In the genomic region with DNA sequence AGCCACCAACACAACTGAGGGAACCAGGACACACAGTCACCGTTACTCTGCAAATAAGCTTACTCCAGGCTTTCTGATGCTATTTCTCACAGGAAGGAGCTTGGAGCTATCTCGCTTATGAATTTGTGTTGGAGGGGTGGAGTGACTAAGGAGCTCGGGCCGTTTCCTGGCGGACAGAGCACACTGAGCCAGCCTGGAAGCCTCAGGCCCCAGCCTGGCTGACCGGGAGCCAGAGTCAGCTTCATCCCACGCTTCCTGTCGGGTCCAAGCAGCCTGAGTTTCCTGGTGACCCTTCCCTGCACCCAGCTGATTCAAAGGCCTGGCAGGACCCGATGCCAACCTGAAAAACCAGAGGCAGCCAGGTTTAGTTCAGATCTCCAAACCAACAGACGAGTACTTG, we compare ENCODE assay signal across 9 mouse cellular contexts. TPM values are rescaled to one million over a fixed set of nuclear protein-coding genes. Genes with fewer than 3 reads are reported as not detected.
DNase-seq lines count a peak whose midpoint lies in the region; ATAC-seq lines count a peak whose summit lies in the region.
"Had no signal": no experiment of that assay in that cellular context is flagged by ENCODE, and none has a peak within 500 bp of the region (broad histone marks: within the 10 kb centered on the region; RNA-seq: fewer than 3 reads in every experiment).

No protein-coding gene starts in this region.

- H3K9me3 ChIP-seq in liver, embryonic 13.5 days (replicated peaks): no peaks in the 10 kb centered on the region
- H3K9me3 ChIP-seq: limb, embryonic 12.5 days had no signal

- no peaks in the 10 kb centered on the region for H3K36me3 ChIP-seq in liver, embryonic 13.5 days
- H3K36me3 ChIP-seq: limb, embryonic 12.5 days had no signal

- H3K27me3 ChIP-seq in liver, embryonic 13.5 days: no peaks in the 10 kb centered on the region
- H3K27me3 ChIP-seq: limb, embryonic 12.5 days had no signal

- H3K4me2 ChIP-seq in liver, embryonic 13.5 days: no peak overlapping the region
- H3K4me2 ChIP-seq: limb, embryonic 12.5 days had no signal

- no peaks in the 10 kb centered on the region for H3K4me1 ChIP-seq in liver, embryonic 13.5 days (replicated peaks)
- H3K4me1 ChIP-seq: limb, embryonic 12.5 days had no signal

- no peak overlapping the region for H3K4me3 ChIP-seq in liver, embryonic 13.5 days (replicated peaks)
- H3K4me3 ChIP-seq: limb, embryonic 12.5 days had no signal

- peak; percentile 71 for DNase-seq in 3134 (ENCODE audit: extremely low read depth, insufficient read length, low spot score)
- peak; percentile 30 for DNase-seq in gastrocnemius, adult 18-20 months (ENCODE audit: low spot score)
- peak; percentile 74 to 82 for DNase-seq in heart, postnatal 10 days
- DNase-seq in liver, embryonic 13.5 days: no peak
- no peak for DNase-seq in cerebellum, postnatal 10 days
- no peak for DNase-seq in testis, postnatal 10 days (ENCODE audit: low spot score)
- no peak for DNase-seq in spleen, postnatal 10 days (ENCODE audit: low spot score in 2 of 2)
- no peak for DNase-seq in layer of hippocampus, adult 9-10 months (ENCODE audit: low spot score)

- 49% methylated on average over 10 of the region's 10 CpGs for WGBS in liver, embryonic 13.5 days (ENCODE audit: insufficient replicate concordance)

- H3K9ac ChIP-seq in liver, embryonic 13.5 days: no peak overlapping the region
- H3K9ac ChIP-seq: limb, embryonic 12.5 days had no signal

- ATAC-seq in liver, embryonic 13.5 days (ENCODE audit: low read depth): peak; percentile 29; the same call in 1 of the 2 replicates

- intact Hi-C loops in heart, postnatal 10 days (cut with DNase I): no loop called here

- no peak overlapping the region; the same call in 1 of the 2 replicates for H3K27ac ChIP-seq in liver, embryonic 13.5 days
- H3K27ac ChIP-seq: limb, embryonic 12.5 days had no signal

RNA-seq across cellular contexts. Expression of gene Kpna2, which starts 31.7 kb away (rescaled TPM):
- total RNA-seq in gastrocnemius, adult 18-20 months (2021): 10 to 100 TPM in 1 of 2 experiments, 1 to 10 TPM in 1; 9.4 to 10.3 TPM
- total RNA-seq in heart, postnatal 10 days (2021): 100 to 1,000 TPM; 104 to 112 TPM
- 325 and 361 TPM in 2 replicates for polyA plus RNA-seq in liver, embryonic 13.5 days (2015; fragmentation: Nextera tagmentation; extraction: Ambion mirVana)

RNA-seq across cellular contexts. Expression of gene Smurf2, which starts 47.1 kb away (rescaled TPM):
- 10 to 100 TPM; 24.5 to 29.5 TPM for total RNA-seq in gastrocnemius, adult 18-20 months (2021)
- 10 to 100 TPM; 38.8 to 46.9 TPM for total RNA-seq in heart, postnatal 10 days (2021)
- polyA plus RNA-seq in liver, embryonic 13.5 days (2015; fragmentation: Nextera tagmentation; extraction: Ambion mirVana): 2.5 and 3.0 TPM in 2 replicates

RNA-seq across cellular contexts. Expression of gene 1810010H24Rik, which starts 57.9 kb away (rescaled TPM):
- total RNA-seq in gastrocnemius, adult 18-20 months (2021): 1 to 10 TPM; 1.5 TPM
- total RNA-seq in heart, postnatal 10 days (2021): 1 to 10 TPM; 3.2 to 3.8 TPM
- polyA plus RNA-seq in liver, embryonic 13.5 days (2015; fragmentation: Nextera tagmentation; extraction: Ambion mirVana): 1.1 TPM in 2 replicates

Comparison
In these comparisons a context has a peak if more than half of its experiments do, and no peak if none do; other contexts are left out.
1. DNase-seq: peak in 3134 (single experiment), gastrocnemius, adult 18-20 months (single experiment) and heart, postnatal 10 days (2 of 2); none in liver, embryonic 13.5 days (single experiment), cerebellum, postnatal 10 days (0 of 2), testis, postnatal 10 days (single experiment), spleen, postnatal 10 days (0 of 2) and layer of hippocampus, adult 9-10 months (single experiment).
2. RNA of gene Kpna2, which starts 31.7 kb away (total RNA-seq): 104 to 112 TPM in heart, postnatal 10 days; 9.4 to 10.3 TPM in gastrocnemius, adult 18-20 months; every median in the first group is over 4 times any median in the second.